Mouse (Mus musculus) limb, embryonic 11.5 days (tissue): ENCODE results near the gene Gp9. TPM values are rescaled to one million over a fixed set of nuclear protein-coding genes. Genes with fewer than 3 reads are reported as not detected.
A peak's percentile ranks its signal among the peaks of the same experiment; 100 is the strongest.

Source experiments
- ATAC-seq: fragments of 200-750 bp; cut with Nextera tagmentation; 2 replicates; pipeline ENCODE4 v1.8.0; 2017; ENCODE audit warnings: low read depth; ENCODE audit not compliant: insufficient number of reproducible peaks, low FRiP score, low TSS enrichment
- DNase-seq: peaks from one replicate; pipeline ENCODE4 v3.0.0-alpha.2; 2015; ENCODE audit warnings: low spot score
- H3K27ac ChIP-seq: fragments of 300-500 bp; sonication (generic); replicated peaks from 2 replicates; pipeline ENCODE4 v1.5.1; 2014; ENCODE audit warnings: low read depth, mild to moderate bottlenecking, low read length
- H3K27me3 ChIP-seq: fragments of 300-500 bp; sonication (generic); 2 replicates; pipeline ENCODE4 v1.6.1; 2014; ENCODE audit warnings: mild to moderate bottlenecking, low read length, mixed read lengths; ENCODE audit not compliant: control insufficient read depth, insufficient read depth
- H3K36me3 ChIP-seq: fragments of 300-500 bp; sonication (generic); 2 replicates; pipeline ENCODE4 v1.6.1; 2014; ENCODE audit warnings: mild to moderate bottlenecking, low read length, moderate library complexity, mixed read lengths; ENCODE audit not compliant: control insufficient read depth, insufficient read depth
- H3K4me1 ChIP-seq: fragments of 300-500 bp; sonication (generic); 2 replicates; pipeline ENCODE4 v1.6.1; 2014; ENCODE audit warnings: low read length, mixed read lengths; ENCODE audit not compliant: control insufficient read depth, insufficient read depth
- H3K4me2 ChIP-seq: fragments of 300-500 bp; sonication (generic); 2 replicates; pipeline ENCODE4 v1.6.1; 2014; ENCODE audit warnings: low read depth, mild to moderate bottlenecking, moderate library complexity; ENCODE audit not compliant: severe bottlenecking
- H3K4me3 ChIP-seq: fragments of 300-500 bp; sonication (generic); 2 replicates; pipeline ENCODE4 v1.5.1; 2014; ENCODE audit warnings: low read depth, low read length
- H3K9ac ChIP-seq: fragments of 300-500 bp; sonication (generic); 2 replicates; pipeline ENCODE4 v1.6.1; 2014; ENCODE audit warnings: mild to moderate bottlenecking, low read length
- H3K9me3 ChIP-seq: fragments of 300-500 bp; sonication (generic); 2 replicates; pipeline ENCODE4 v1.6.1; 2016; ENCODE audit warnings: low read length; ENCODE audit not compliant: control insufficient read depth
- WGBS: fragments of 180-500 bp; shearing (Covaris S2); extraction: QIAGEN DNeasy Blood & Tissue Kit; methylation state at CpG from one replicate; pipeline ENCODE4 v1.1.7; 2014; 5-methylcytosine and 5-hydroxymethylcytosine counted together
- polyA plus RNA-seq: library from polyadenylated mRNA; unstranded; fragments of >200 nt; fragmentation: Nextera tagmentation; extraction: Ambion mirVana; gene quantifications from 2 replicates; pipeline ENCODE4 v1.2.1, GENCODE M21; 2014

Gene Gp9
- polyA plus RNA-seq, 1 experiment from 2014 or later: 2.0 TPM

DNA sequence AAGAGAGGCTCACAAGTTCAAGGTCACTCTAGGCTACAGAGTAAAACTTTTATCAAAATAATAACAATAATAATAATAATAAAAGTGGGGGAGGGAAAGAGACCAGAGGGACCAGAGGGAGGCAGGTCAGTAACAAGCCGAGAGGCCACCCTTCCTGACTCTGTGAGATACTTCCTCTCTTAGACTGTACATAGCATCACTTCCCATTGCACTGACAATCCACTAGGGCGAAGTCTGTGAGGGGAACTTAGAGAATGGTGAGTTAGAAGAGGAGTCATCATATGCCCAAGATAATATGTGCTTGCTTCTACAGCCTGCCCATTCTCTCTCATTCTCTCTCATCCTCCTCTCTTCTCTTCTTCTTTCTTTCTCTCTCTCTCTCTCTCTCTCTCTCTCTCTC lies 28.2 kb downstream of the Gp9 start:
- ATAC-seq (no peak), DNase-seq (no peak)
- Histone ChIP-seq H3K4me2 (no peak overlapping the region), H3K36me3 (no peaks in the 10 kb centered on the region; the same call in 1 of the 2 replicates), H3K4me3 (no peak overlapping the region), H3K27me3 (no peaks in the 10 kb centered on the region), H3K9me3 (no peaks in the 10 kb centered on the region), H3K27ac (no peak overlapping the region), H3K4me1 (no peaks in the 10 kb centered on the region), H3K9ac (no peak overlapping the region)
- 67% methylated on average over 2 of the region's 2 CpGs for WGBS

DNA sequence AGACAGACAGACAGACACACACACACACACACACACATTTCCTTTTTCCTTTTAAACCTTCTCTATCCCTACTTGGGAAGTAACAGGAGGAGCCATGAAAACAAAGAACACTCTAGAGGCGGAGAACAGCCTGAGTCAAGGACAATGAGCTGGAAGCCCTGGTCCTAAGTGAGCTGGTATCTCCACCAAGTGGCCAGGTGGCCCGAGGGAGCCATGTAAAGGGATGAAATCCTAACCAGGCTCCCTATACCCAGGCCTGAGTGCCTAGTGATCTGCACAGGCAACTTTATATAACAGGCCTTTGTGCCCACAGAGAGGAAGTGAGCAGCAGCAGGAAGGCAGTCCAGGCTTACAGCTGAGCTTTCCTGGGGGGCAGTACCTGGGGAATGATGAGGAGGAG lies 29.0 kb downstream of the Gp9 start:
- Histone ChIP-seq H3K4me1 (no peaks in the 10 kb centered on the region), H3K27ac (no peak overlapping the region), H3K4me2 (no peak overlapping the region), H3K4me3 (no peak overlapping the region), H3K9ac (no peak overlapping the region), H3K36me3 (no peaks in the 10 kb centered on the region; the same call in 1 of the 2 replicates), H3K9me3 (no peaks in the 10 kb centered on the region), H3K27me3 (no peaks in the 10 kb centered on the region)
- no peak for DNase-seq
- WGBS: 78% methylated on average over 2 of the region's 2 CpGs
- ATAC-seq: no peak

DNA sequence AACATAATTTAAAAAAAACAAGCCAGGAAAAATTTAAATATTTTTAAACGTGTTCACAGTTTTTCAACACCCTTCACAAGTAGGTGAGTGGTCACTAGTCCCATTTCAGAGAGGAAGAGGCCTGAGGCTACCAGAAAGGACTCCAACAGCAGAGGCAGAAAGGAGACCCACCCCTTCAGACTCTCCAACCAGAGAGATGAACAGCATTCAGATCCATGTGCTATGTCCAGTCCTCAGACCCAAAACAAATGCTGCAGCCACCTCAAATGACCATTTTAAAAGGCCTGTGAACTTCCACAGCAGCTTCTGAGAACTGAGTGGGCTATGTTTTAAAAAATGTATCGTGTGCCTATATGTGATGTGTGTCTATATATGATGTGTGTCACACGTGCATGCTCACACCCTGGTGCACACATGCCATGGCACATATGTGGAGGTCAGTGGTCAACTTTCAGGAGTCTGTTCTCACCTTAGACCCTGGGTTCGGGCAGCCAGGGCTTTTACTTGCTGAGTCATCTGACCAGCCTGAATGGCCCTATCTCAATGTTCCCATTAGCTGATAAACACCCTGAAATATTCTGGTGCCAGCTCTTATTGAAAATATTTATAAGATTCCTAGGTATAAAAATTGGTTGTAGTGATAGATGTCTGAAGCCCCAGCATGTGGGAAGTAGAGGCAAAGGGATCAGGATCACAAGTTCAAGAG lies 30.0 kb downstream of the Gp9 start:
- DNase-seq: no peak
- H3K4me1 ChIP-seq: no peaks in the 10 kb centered on the region

DNA sequence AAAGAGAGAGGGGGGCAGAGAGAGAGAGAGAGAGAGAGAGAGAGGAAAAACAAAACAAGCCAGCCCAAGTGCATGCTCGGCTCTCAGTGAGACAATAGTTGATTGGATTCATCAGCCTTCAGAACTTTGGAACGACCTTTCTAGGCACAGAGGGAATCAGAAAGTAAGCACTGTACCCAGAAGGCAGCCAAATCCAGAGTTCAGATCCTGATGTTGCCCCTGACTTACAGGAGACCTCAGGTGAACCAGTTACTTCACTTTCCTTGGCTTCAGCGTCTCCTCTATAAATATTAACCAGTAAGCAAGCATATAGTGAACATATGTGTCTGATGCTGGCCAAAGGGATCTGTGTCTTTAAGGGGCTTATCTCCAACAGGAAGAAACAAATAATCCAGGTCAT lies 30.6 kb downstream of the Gp9 start:
- WGBS: 84% methylated on average over 3 of the region's 3 CpGs
- Histone ChIP-seq H3K4me2 (no peak overlapping the region), H3K9ac (no peak overlapping the region), H3K4me3 (no peak overlapping the region), H3K36me3 (no peaks in the 10 kb centered on the region; the same call in 1 of the 2 replicates), H3K9me3 (no peaks in the 10 kb centered on the region), H3K4me1 (no peaks in the 10 kb centered on the region), H3K27ac (no peak overlapping the region), H3K27me3 (no peaks in the 10 kb centered on the region)
- DNase-seq: no peak
- ATAC-seq: no peak

More for the DNA sequence above, 30.0 kb downstream of the Gp9 start:
- no peak overlapping the region for H3K27ac ChIP-seq
- no peak for ATAC-seq
- H3K36me3 ChIP-seq: no peaks in the 10 kb centered on the region; the same call in 1 of the 2 replicates
- no peak overlapping the region for H3K4me3 ChIP-seq
- WGBS: 84% methylated on average over 4 of the region's 4 CpGs
- no peak overlapping the region for H3K9ac ChIP-seq
- H3K4me2 ChIP-seq: no peak overlapping the region
- no peaks in the 10 kb centered on the region for H3K27me3 ChIP-seq
- H3K9me3 ChIP-seq: no peaks in the 10 kb centered on the region

DNA sequence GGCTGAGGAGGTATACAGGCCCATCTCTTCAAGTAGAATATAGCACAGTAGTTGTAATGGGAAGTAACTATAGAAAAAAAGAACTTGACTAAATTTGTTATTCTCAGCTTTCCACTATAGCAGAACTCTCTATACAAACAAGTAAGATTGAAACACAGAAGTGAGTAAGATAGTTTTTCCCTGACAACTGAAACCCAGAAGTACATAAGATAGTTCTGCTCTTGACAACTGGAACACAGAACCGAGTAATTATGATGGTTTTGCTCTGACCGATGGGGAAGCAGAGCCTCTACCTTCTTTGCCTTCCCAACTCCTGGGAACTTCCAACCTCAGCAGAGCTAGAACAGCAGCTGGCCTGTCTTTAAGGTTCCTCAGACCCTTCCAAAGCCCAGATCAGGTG lies 31.3 kb downstream of the Gp9 start:
- Histone ChIP-seq H3K4me3 (no peak overlapping the region), H3K36me3 (no peaks in the 10 kb centered on the region; the same call in none of the 2 replicates), H3K27ac (no peak overlapping the region), H3K4me1 (no peaks in the 10 kb centered on the region), H3K27me3 (no peaks in the 10 kb centered on the region), H3K4me2 (no peak overlapping the region), H3K9ac (no peak overlapping the region), H3K9me3 (no peaks in the 10 kb centered on the region)
- WGBS: 92% methylated on average over 2 of the region's 2 CpGs
- no peak for DNase-seq
- ATAC-seq: no peak

DNA sequence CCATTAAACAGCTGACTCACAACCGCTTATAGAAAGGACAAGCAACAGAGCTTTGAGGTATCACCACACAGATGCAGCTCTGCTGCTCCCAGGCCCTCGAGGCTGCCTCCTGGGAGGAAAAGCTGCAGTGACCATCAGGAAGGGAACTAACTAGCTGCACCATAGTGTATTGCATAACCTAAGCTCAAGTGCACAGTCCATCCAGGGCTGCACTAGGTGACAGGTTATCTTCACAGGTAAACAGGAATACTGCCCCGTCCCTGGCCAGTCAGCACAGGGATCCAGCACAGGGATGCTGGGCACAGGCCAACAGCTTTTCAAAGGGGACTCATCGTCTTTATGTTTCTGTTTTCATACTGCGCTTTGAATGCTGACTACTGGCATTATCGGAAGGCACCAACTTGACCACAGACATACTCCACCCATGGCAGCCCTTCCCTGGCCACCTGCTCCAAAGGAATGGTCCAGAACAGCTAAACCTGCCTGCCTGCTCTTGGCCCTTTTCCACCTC lies 31.8 kb downstream of the Gp9 start:
- H3K9me3 ChIP-seq: no peaks in the 10 kb centered on the region
- H3K27ac ChIP-seq: no peak overlapping the region
- DNase-seq (no peak), ATAC-seq (no peak)
- H3K4me3 ChIP-seq: no peak overlapping the region
- WGBS: 91% methylated on average over 6 of the region's 6 CpGs
- no peaks in the 10 kb centered on the region; the same call in none of the 2 replicates for H3K36me3 ChIP-seq
- H3K4me2 ChIP-seq: no peak overlapping the region
- H3K27me3 ChIP-seq: no peaks in the 10 kb centered on the region
- no peak overlapping the region for H3K9ac ChIP-seq
- no peaks in the 10 kb centered on the region for H3K4me1 ChIP-seq

DNA sequence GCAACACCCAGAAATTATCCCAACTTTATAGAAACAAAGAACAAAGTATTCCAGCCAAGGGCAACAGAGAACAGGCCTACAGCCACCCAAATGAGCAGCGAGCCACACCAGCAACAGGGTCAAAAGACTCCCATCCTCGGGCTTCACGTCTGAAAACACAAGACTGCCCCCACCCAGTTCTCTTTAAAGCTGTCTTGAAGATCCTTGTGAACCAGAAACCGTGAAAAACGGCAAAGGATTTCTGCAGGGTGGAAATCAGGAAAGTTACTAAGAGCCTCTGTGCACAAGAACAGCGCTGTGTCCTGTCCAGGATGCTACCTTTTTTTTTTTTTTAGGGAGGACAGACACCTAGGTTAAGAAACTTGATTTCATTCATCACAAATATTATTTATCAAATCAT lies 32.4 kb downstream of the Gp9 start:
- Histone ChIP-seq H3K36me3 (no peaks in the 10 kb centered on the region; the same call in none of the 2 replicates), H3K4me3 (peak overlapping the region; percentile 72), H3K27me3 (no peaks in the 10 kb centered on the region), H3K4me2 (peak overlapping the region; percentile 90), H3K27ac (no peak overlapping the region), H3K4me1 (no peaks in the 10 kb centered on the region), H3K9ac (no peak overlapping the region), H3K9me3 (no peaks in the 10 kb centered on the region)
- no peak for DNase-seq
- no peak for ATAC-seq
- WGBS: 48% methylated on average over 6 of the region's 6 CpGs

DNA sequence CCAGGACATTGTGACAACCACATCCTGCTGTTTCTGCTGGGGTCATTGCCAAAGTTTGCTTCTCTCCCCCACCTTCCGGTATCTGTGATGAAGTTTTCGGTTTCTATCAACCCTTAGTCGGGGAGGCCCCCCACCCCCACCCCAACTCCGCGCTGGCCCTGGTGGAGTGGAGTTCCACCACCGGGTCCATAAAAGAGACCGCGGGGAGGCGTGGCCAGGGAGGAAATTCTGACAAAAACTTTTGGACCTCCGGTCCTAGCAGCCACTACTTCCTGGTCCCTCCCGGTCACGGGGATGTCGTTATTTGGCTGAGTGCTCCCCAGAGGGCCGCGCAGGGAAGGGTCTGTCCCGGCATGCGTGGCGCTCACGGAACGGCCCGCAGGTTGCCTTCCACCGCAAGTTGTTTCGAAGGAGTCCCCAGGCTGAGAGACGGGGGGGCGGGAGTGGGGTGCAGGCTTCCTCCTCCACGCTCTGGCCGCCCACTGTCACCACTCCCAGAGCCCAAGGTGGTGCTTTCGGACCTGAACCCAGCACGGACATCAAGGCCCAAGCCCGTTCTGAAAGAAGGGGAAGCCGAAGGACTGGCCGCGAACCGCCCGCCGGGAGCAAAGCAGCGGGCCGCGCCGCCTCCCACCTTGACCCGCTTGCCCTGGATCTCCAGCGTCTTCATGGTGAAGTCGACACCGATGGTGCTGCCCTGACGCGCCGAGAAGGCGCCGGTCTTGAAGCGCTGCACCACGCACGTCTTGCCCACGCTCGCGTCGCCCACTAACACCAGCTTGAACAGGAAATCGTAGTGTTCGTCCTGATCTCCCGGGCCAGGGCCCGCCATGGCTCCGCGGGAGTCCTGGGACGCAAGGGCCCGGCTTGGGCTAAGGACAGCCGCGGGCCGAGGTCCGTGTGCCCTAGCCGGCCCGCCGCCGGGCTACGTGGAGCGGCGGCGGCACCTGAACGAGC lies 33.1 kb downstream of the Gp9 start:
- Histone ChIP-seq H3K27me3 (no peaks in the 10 kb centered on the region), H3K27ac (peak overlapping the region; percentile 42; the same call in 1 of the 2 replicates), H3K4me1 (no peaks in the 10 kb centered on the region), H3K4me2 (peak overlapping the region; percentile 90), H3K9ac (peak overlapping the region; percentile 67), H3K36me3 (no peaks in the 10 kb centered on the region; the same call in none of the 2 replicates), H3K9me3 (no peaks in the 10 kb centered on the region), H3K4me3 (peak overlapping the region; percentile 72)
- ATAC-seq (peak; percentile 69), DNase-seq (peak; percentile 62)
- under 1% methylated on average over 66 of the region's 77 CpGs for whole genome bisulfite sequencing
